Mouse (Mus musculus): ENCODE results near the gene Skil. TPM values are rescaled to one million over a fixed set of nuclear protein-coding genes. Genes with fewer than 3 reads are reported as not detected.
A peak's percentile ranks its signal among the peaks of the same experiment; 100 is the strongest.

The Skil gene
- polyA plus RNA-seq, 1 experiment from 2014 or later = 29.5 TPM

GRCm38 (mm10) chr3:31165803-31166202, 70.9 kb downstream of the Skil start:
- H3K36me3 ChIP-seq (replicated peaks) = no peaks in the 10 kb centered on the region
- no peak overlapping the region for H3K27ac ChIP-seq
- no peak overlapping the region for H3K4me3 ChIP-seq
- no peaks in the 10 kb centered on the region for H3K27me3 ChIP-seq (replicated peaks)
- H3K4me2 ChIP-seq = no peak overlapping the region
- whole genome bisulfite sequencing = 58% methylated on average over 3 of the region's 3 CpGs
- no peaks in the 10 kb centered on the region for H3K9me3 ChIP-seq
- peak; percentile 73 for ATAC-seq (replicated peaks)
- H3K9ac ChIP-seq = no peak overlapping the region
- peaks cover 10% of the 10 kb centered on the region; the same call in 1 of the 2 replicates for H3K4me1 ChIP-seq

- no peaks in the 10 kb centered on the region for H3K36me3 ChIP-seq (replicated peaks)
- no peak overlapping the region for H3K27ac ChIP-seq
- no peaks in the 10 kb centered on the region for H3K9me3 ChIP-seq
- peaks cover 10% of the 10 kb centered on the region; the same call in 1 of the 2 replicates for H3K4me1 ChIP-seq
- WGBS = 24% methylated on average over 12 of the region's 12 CpGs
- peak; percentile 69 for ATAC-seq (replicated peaks)
- H3K9ac ChIP-seq = no peak overlapping the region
- H3K27me3 ChIP-seq (replicated peaks) = no peaks in the 10 kb centered on the region
- H3K4me3 ChIP-seq = no peak overlapping the region
- no peak overlapping the region for H3K4me2 ChIP-seq
Measured at GRCm38 (mm10) chr3:31166365-31166871, 71.6 kb downstream of the Skil start.

Other genes starting within 250 kb of the Skil start
- 1.0 and 1.5 TPM in 2 replicates for gene Gpr160, start 239.1 kb upstream of the Skil start, polyA plus RNA-seq (2015; fragmentation: Nextera tagmentation; extraction: Ambion mirVana)
- 8.6 TPM in 2 replicates for gene Phc3, start 125.6 kb upstream of the Skil start, polyA plus RNA-seq (2015; fragmentation: Nextera tagmentation; extraction: Ambion mirVana)
- 24.8 and 27.3 TPM in 2 replicates for gene Prkci, start 99.3 kb upstream of the Skil start, polyA plus RNA-seq (2015; fragmentation: Nextera tagmentation; extraction: Ambion mirVana)
- gene Cldn11, start 54.9 kb downstream of the Skil start, polyA plus RNA-seq (2015; fragmentation: Nextera tagmentation; extraction: Ambion mirVana) = 57.8 and 75.1 TPM in 2 replicates
- gene Slc7a14, start 215.3 kb downstream of the Skil start, polyA plus RNA-seq (2015; fragmentation: Nextera tagmentation; extraction: Ambion mirVana) = 6.6 and 7.7 TPM in 2 replicates

All from midbrain, embryonic 15.5 days (tissue).